Mouse (Mus musculus): ENCODE data around the gene Frmpd2. TPM values are rescaled to one million over a fixed set of nuclear protein-coding genes. Genes with fewer than 3 reads are reported as not detected.

Gene Frmpd2
- polyA plus RNA-seq, 1 experiment from 2014 or later: 0.09 TPM

GRCm38 (mm10) chr14:33514756-33515285 is 43.3 kb downstream of the Frmpd2 start:
- no peak overlapping the region for H3K4me3 ChIP-seq (replicated peaks)
- ATAC-seq: no peak
- no peaks in the 10 kb centered on the region for H3K9me3 ChIP-seq
- peaks cover 7% of the 10 kb centered on the region; the same call in 1 of the 2 replicates for H3K4me1 ChIP-seq (replicated peaks)
- no peak overlapping the region for H3K4me2 ChIP-seq (replicated peaks)
- H3K27ac ChIP-seq: no peak overlapping the region
- 66% methylated on average over 6 of the region's 6 CpGs for WGBS
- H3K36me3 ChIP-seq: no peaks in the 10 kb centered on the region
- H3K9ac ChIP-seq (replicated peaks): no peak overlapping the region
- no peaks in the 10 kb centered on the region for H3K27me3 ChIP-seq

DNA sequence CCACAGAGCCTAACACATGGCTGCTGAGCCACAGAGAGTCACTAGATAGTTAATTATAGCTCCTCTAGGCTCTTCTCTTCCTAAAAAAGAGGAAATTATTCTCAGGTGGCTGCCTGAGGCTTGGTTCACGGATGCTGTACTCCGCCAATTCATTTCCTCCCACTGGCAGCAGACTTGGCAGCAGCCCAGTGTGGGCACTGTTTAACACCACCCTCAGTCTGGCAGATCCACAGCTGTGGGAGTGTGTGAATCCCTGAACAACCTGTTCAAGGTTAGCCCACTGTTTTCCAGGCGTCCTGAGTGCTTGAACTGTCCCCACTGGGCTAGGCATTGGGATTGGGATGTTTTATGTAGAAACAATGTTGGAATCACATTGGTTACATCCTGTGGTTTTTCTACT is 50.0 kb downstream of the Frmpd2 start:
- WGBS: 63% methylated on average over 3 of the region's 3 CpGs
- H3K9me3 ChIP-seq: no peaks in the 10 kb centered on the region
- no peak overlapping the region for H3K4me2 ChIP-seq (replicated peaks)
- no peak overlapping the region for H3K27ac ChIP-seq
- no peaks in the 10 kb centered on the region for H3K27me3 ChIP-seq
- no peaks in the 10 kb centered on the region; the same call in 1 of the 2 replicates for H3K4me1 ChIP-seq (replicated peaks)
- no peak for ATAC-seq
- H3K36me3 ChIP-seq: no peaks in the 10 kb centered on the region
- H3K9ac ChIP-seq (replicated peaks): no peak overlapping the region
- no peak overlapping the region for H3K4me3 ChIP-seq (replicated peaks)

- H3K9me3 ChIP-seq: no peaks in the 10 kb centered on the region
- peak; percentile 92 for ATAC-seq
- H3K4me1 ChIP-seq (replicated peaks): no peaks in the 10 kb centered on the region; the same call in 1 of the 2 replicates
- H3K9ac ChIP-seq (replicated peaks): no peak overlapping the region
- no peaks in the 10 kb centered on the region for H3K36me3 ChIP-seq
- H3K4me3 ChIP-seq (replicated peaks): no peak overlapping the region
- WGBS: 53% methylated on average over 12 of the region's 12 CpGs
- H3K4me2 ChIP-seq (replicated peaks): peak overlapping the region; percentile 16
- no peak overlapping the region for H3K27ac ChIP-seq
- no peaks in the 10 kb centered on the region for H3K27me3 ChIP-seq
Measured at GRCm38 (mm10) chr14:33525272-33525983, 53.9 kb downstream of the Frmpd2 start.

GRCm38 (mm10) chr14:33526621-33527020 is 55.1 kb downstream of the Frmpd2 start:
- H3K36me3 ChIP-seq: no peaks in the 10 kb centered on the region
- H3K27ac ChIP-seq: no peak overlapping the region
- no peaks in the 10 kb centered on the region for H3K27me3 ChIP-seq
- H3K4me3 ChIP-seq (replicated peaks): no peak overlapping the region
- H3K4me1 ChIP-seq (replicated peaks): no peaks in the 10 kb centered on the region; the same call in 1 of the 2 replicates
- no peak overlapping the region for H3K4me2 ChIP-seq (replicated peaks)
- no peaks in the 10 kb centered on the region for H3K9me3 ChIP-seq
- no peak overlapping the region for H3K9ac ChIP-seq (replicated peaks)
- WGBS: 73% methylated on average over 2 of the region's 2 CpGs
- ATAC-seq: no peak

DNA sequence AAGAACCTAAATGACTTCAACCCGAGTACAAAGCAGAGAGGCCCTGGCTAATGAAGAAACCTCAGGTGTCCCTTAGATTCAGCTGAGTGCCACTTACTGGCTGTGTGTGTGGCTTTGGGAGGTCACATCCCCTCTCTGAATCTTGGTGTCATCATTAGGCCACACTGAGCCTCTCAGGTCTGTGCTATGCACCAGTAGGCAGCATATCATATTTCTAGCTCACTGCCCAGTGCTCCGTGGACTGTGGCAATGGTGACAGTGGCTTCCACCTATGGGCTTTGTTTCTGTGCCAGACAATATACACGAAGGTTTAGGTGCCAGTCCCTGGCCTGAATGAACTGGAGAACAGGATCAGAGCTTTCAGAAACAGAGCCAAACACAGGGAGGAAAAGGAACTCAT is 56.4 kb downstream of the Frmpd2 start:
- H3K4me3 ChIP-seq (replicated peaks): no peak overlapping the region
- 72% methylated on average over 3 of the region's 3 CpGs for WGBS
- ATAC-seq: no peak
- H3K4me2 ChIP-seq (replicated peaks): no peak overlapping the region
- no peaks in the 10 kb centered on the region for H3K9me3 ChIP-seq
- no peak overlapping the region for H3K9ac ChIP-seq (replicated peaks)
- no peaks in the 10 kb centered on the region; the same call in 1 of the 2 replicates for H3K4me1 ChIP-seq (replicated peaks)
- no peaks in the 10 kb centered on the region for H3K27me3 ChIP-seq
- no peak overlapping the region for H3K27ac ChIP-seq
- no peaks in the 10 kb centered on the region for H3K36me3 ChIP-seq

DNA sequence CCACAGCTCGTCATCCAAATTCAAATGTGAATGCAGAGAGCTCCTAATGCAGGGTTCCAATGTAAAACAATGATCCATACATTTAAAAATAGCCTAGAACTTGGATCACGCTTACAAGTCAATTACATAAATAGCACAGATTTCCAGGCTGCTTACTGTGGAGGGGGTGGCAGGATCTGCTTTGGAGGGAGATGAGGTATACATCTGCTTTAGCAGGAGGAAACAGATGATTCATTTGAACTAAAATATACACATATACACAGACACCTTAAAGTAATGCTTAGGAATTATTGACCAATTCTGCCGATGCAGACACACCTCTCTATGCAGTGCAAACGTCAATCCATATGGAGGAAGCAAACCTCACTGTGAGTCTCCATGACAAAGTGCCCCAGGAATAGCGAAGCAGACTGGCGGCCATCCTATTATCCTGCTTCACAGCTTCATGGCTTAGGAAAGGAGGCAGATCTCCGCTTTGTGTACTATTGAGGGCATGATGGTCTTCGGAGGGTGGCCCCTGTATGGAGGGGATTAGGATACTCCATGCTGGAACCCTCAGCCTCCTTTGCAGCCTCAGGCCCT is 59.9 kb downstream of the Frmpd2 start:
- WGBS: 72% methylated on average over 8 of the region's 8 CpGs
- H3K36me3 ChIP-seq: no peaks in the 10 kb centered on the region
- H3K9me3 ChIP-seq: no peaks in the 10 kb centered on the region
- H3K9ac ChIP-seq (replicated peaks): no peak overlapping the region
- H3K27ac ChIP-seq: no peak overlapping the region
- ATAC-seq: no peak
- H3K4me1 ChIP-seq (replicated peaks): no peaks in the 10 kb centered on the region
- no peak overlapping the region for H3K4me3 ChIP-seq (replicated peaks)
- no peak overlapping the region for H3K4me2 ChIP-seq (replicated peaks)
- H3K27me3 ChIP-seq: no peaks in the 10 kb centered on the region

- Histone ChIP-seq H3K27ac (no peak overlapping the region), H3K4me3 (replicated peaks) (no peak overlapping the region), H3K4me1 (replicated peaks) (no peaks in the 10 kb centered on the region), H3K27me3 (no peaks in the 10 kb centered on the region), H3K4me2 (replicated peaks) (no peak overlapping the region), H3K36me3 (no peaks in the 10 kb centered on the region), H3K9me3 (no peaks in the 10 kb centered on the region), H3K9ac (replicated peaks) (no peak overlapping the region)
- ATAC-seq: no peak
- WGBS: 87% methylated on average over 5 of the region's 5 CpGs
Measured at GRCm38 (mm10) chr14:33532792-33533191, 61.3 kb downstream of the Frmpd2 start.

- 56% methylated on average over 1 of the region's 1 CpGs for WGBS
- no peak for ATAC-seq
- no peak overlapping the region for H3K4me2 ChIP-seq (replicated peaks)
- H3K9me3 ChIP-seq: no peaks in the 10 kb centered on the region
- no peaks in the 10 kb centered on the region for H3K27me3 ChIP-seq
- H3K4me1 ChIP-seq (replicated peaks): no peaks in the 10 kb centered on the region
- no peak overlapping the region for H3K4me3 ChIP-seq (replicated peaks)
- no peak overlapping the region for H3K9ac ChIP-seq (replicated peaks)
- H3K27ac ChIP-seq: no peak overlapping the region
- no peaks in the 10 kb centered on the region for H3K36me3 ChIP-seq
Measured at GRCm38 (mm10) chr14:33533516-33533915, 62.0 kb downstream of the Frmpd2 start.

GRCm38 (mm10) chr14:33535317-33535716 is 63.8 kb downstream of the Frmpd2 start:
- H3K4me1 ChIP-seq (replicated peaks): 0 out of 2 replicates have a peak, but pooled peaks cover 3% of the 10 kb centered on the region
- H3K27ac ChIP-seq: no peak overlapping the region
- WGBS: 87% methylated on average over 6 of the region's 6 CpGs
- no peak overlapping the region for H3K9ac ChIP-seq (replicated peaks)
- H3K27me3 ChIP-seq: no peaks in the 10 kb centered on the region
- H3K4me2 ChIP-seq (replicated peaks): no peak overlapping the region
- H3K9me3 ChIP-seq: no peaks in the 10 kb centered on the region
- no peaks in the 10 kb centered on the region for H3K36me3 ChIP-seq
- H3K4me3 ChIP-seq (replicated peaks): no peak overlapping the region
- no peak for ATAC-seq

DNA sequence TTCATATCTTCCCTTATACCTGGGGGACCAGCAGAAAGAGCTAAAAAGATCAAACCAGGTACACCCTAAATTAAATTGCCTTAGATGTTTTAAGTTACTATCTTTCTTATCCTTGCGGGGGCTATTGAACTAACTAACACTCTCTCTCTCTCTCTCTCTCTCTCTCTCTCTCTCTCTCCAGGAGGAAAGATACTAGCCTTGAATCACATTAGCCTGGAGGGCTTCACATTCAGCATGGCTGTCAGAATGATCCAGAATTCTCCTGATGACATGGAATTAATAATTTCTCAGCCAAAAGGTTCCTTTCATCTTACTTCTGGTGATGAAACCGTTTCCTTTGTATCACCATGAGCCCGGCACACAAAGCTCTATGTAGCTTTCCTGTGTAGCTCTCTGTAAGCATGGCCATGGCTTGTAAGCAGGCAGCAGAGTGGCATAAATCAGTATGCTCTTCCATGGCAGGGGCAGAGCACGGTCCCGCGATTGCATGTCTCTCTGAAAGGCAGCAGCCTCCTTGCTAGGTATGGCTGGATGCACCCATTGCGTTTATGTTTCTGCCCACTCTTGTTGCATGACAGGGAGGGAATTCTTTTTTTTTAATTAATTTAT is 68.2 kb downstream of the Frmpd2 start:
- WGBS: 63% methylated on average over 7 of the region's 7 CpGs

DNA sequence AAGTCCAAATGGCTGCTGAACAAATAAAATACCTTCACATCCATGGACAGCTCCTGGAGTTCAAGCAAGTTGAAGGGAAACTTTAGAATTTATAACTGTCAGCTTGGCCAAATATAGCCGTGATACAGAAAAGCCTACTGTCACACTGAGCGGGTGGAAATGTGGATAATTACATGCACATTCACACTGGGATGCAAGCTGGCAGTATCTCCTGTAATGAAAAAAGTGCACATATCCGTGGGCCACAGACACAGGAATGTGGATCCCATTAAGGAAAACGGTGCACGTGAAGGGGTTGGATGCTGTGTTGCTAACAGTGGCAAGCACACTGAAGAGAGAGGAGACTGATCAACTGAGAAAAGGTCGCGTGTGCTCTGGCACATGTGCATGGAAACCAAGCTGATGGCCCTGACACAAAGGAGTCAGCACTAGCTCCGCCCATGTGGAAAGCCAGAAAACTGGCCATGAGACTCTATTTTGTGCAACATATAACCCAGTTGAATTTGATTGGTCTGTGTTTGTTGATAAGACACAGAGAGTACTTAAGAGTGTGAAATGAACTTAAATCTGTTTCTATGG is 74.2 kb downstream of the Frmpd2 start:
- Histone ChIP-seq H3K27me3 (no peaks in the 10 kb centered on the region), H3K36me3 (no peaks in the 10 kb centered on the region), H3K27ac (no peak overlapping the region), H3K4me2 (replicated peaks) (no peak overlapping the region), H3K4me1 (replicated peaks) (peaks cover 7% of the 10 kb centered on the region), H3K4me3 (replicated peaks) (no peak overlapping the region), H3K9me3 (no peaks in the 10 kb centered on the region), H3K9ac (replicated peaks) (no peak overlapping the region)
- no peak for ATAC-seq
- WGBS: 89% methylated on average over 8 of the region's 8 CpGs

More for the DNA sequence above, 68.2 kb downstream of the Frmpd2 start:
- no peaks in the 10 kb centered on the region for H3K9me3 ChIP-seq
- no peaks in the 10 kb centered on the region for H3K36me3 ChIP-seq
- H3K4me3 ChIP-seq (replicated peaks): no peak overlapping the region
- H3K27me3 ChIP-seq: no peaks in the 10 kb centered on the region
- ATAC-seq: peak; percentile 71
- 0 out of 2 replicates have a peak, but pooled peaks cover 3% of the 10 kb centered on the region for H3K4me1 ChIP-seq (replicated peaks)
- H3K4me2 ChIP-seq (replicated peaks): no peak overlapping the region
- H3K27ac ChIP-seq: 0 out of 2 replicates have a peak overlapping the region, but pooled peaks have one; percentile 44
- H3K9ac ChIP-seq (replicated peaks): no peak overlapping the region

- Histone ChIP-seq H3K4me2 (replicated peaks) (no peak overlapping the region), H3K4me1 (replicated peaks) (peaks cover 7% of the 10 kb centered on the region), H3K9me3 (no peaks in the 10 kb centered on the region), H3K9ac (replicated peaks) (no peak overlapping the region), H3K27ac (no peak overlapping the region), H3K36me3 (no peaks in the 10 kb centered on the region), H3K27me3 (no peaks in the 10 kb centered on the region), H3K4me3 (replicated peaks) (no peak overlapping the region)
- 76% methylated on average over 3 of the region's 3 CpGs for WGBS
- no peak for ATAC-seq
Measured at GRCm38 (mm10) chr14:33548650-33549049, 77.2 kb downstream of the Frmpd2 start.

Data from midbrain, embryonic 13.5 days (tissue).